Mouse (Mus musculus): ENCODE measurements around the gene Kif22. TPM values are rescaled to one million over a fixed set of nuclear protein-coding genes. Genes with fewer than 3 reads are reported as not detected.

The Kif22 gene
- polyA plus RNA-seq, 1 experiment from 2014 or later = 67.6 TPM

DNA sequence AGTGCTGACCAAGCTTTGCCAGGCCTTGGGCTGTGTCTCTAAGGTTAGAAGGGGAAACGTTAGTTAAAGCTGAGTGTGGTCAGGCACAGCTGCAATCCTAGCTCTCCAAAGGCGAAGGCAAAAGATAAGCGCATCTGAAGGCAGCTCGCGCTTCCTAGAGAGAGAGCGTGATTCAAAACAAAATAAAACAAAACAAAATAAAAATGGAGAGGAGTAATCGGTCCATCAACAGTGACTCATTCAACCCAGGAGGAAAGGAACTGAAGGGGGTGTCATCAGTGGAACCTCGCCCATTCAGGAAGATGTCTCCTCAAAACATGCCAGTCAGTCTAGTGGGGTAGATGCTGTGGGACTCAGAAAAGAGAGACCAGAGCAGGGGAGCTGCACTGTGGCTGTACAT is 40.0 kb upstream of the Kif22 start:
- Histone ChIP-seq H3K4me2 (replicated peaks) (no peak overlapping the region), H3K4me1 (no peaks in the 10 kb centered on the region), H3K27ac (replicated peaks) (no peak overlapping the region), H3K9ac (replicated peaks) (no peak overlapping the region), H3K27me3 (no peaks in the 10 kb centered on the region), H3K36me3 (no peaks in the 10 kb centered on the region), H3K4me3 (no peak overlapping the region), H3K9me3 (no peaks in the 10 kb centered on the region)
- whole genome bisulfite sequencing = 88% methylated on average over 8 of the region's 8 CpGs
- ATAC-seq (replicated peaks) = no peak

DNA sequence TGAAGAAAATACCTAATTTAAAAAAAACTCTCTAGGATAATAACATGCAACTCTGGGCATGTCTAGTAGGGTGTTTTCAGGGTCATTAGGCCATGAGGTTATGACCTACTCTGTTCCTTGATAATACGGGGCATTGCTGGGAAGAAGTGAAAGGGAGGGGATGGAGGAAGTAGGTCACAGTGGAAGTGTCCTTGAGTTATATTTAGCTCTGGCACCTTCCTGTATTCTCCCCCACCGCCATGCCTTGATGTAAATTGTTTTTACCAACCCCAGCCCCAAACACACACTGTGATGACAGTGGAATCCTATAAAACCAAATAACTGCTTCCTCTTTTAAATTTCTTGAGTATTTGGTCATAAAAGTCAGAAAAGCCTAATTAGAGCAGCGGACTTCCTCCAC is 37.8 kb upstream of the Kif22 start:
- no peaks in the 10 kb centered on the region for H3K4me1 ChIP-seq
- H3K4me3 ChIP-seq = no peak overlapping the region
- ATAC-seq (replicated peaks) = no peak
- no peak overlapping the region for H3K9ac ChIP-seq (replicated peaks)
- WGBS = 79% methylated on average over 3 of the region's 3 CpGs
- H3K27ac ChIP-seq (replicated peaks) = no peak overlapping the region
- no peaks in the 10 kb centered on the region for H3K27me3 ChIP-seq
- H3K36me3 ChIP-seq = no peaks in the 10 kb centered on the region
- H3K4me2 ChIP-seq (replicated peaks) = no peak overlapping the region
- no peaks in the 10 kb centered on the region for H3K9me3 ChIP-seq

DNA sequence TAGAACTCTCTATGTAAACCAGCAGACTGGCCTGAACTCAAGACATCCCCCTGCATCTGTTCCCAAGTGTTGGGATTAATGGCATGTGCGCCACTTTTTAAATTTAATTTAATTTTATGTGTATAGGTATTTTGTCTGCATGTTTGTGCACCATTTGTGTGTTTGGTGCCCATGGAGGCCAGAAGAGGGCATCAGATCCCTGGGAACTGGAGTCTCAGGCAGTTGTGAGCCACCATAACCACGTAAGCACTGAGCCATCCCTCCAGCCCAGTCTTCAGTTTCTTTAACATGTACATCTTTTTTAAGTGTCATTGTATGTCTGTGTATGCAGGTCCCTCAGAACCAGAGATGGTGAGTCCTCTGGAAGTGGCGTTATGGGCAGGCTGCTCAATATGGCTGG is 35.4 kb upstream of the Kif22 start:
- Histone ChIP-seq H3K9ac (replicated peaks) (no peak overlapping the region), H3K9me3 (no peaks in the 10 kb centered on the region)
- no peak for ATAC-seq (replicated peaks)

DNA sequence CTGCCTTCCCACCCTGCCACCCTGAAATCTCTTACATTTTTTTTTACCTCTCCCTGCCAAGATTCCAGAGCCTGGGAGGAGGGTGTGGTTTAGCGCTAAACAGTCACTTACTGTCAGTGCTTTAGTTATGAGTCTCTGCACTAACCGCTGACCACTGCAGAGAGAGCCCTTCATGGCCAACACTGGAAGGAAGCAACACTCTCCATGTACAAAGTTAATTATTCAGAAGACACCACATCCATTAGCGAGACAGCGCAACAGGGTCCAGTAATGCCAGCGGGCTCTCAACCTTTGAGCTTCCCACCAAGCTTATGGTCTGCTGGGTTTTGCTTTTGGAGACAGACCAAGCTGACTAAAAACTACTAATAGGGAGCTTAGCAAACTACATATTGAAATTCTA is 33.9 kb upstream of the Kif22 start:
- Histone ChIP-seq H3K27me3 (no peaks in the 10 kb centered on the region), H3K36me3 (no peaks in the 10 kb centered on the region), H3K27ac (replicated peaks) (no peak overlapping the region), H3K9me3 (no peaks in the 10 kb centered on the region), H3K4me3 (no peak overlapping the region), H3K4me1 (no peaks in the 10 kb centered on the region), H3K9ac (replicated peaks) (no peak overlapping the region), H3K4me2 (replicated peaks) (no peak overlapping the region)
- ATAC-seq (replicated peaks) = no peak
- WGBS = 92% methylated on average over 5 of the region's 5 CpGs

More for the DNA sequence above, 35.4 kb upstream of the Kif22 start:
- H3K27ac ChIP-seq (replicated peaks) = no peak overlapping the region
- H3K4me3 ChIP-seq = no peak overlapping the region
- WGBS = 81% methylated on average over 3 of the region's 3 CpGs
- no peak overlapping the region for H3K4me2 ChIP-seq (replicated peaks)
- H3K4me1 ChIP-seq = no peaks in the 10 kb centered on the region
- H3K36me3 ChIP-seq = no peaks in the 10 kb centered on the region
- no peaks in the 10 kb centered on the region for H3K27me3 ChIP-seq

DNA sequence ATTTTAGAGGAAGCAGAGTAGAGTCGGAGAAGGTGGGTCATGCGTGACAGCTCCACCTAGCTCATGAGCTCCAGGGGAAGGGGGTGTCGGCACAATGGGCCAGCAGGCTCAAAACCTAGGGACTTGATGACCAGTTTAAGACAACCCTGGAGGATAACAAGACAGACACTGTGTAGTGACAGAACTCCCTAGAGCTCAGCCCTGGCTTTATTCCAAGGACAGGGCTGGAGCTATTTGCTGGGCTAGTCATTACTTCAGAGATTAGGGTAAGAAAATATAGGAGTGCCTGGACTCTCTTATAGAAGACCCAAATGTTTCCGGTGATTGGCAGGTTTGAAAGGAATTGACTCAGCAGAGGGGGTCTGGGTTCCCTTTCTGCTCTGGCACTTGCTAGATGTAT is 30.9 kb upstream of the Kif22 start:
- Histone ChIP-seq H3K27ac (replicated peaks) (no peak overlapping the region), H3K27me3 (no peaks in the 10 kb centered on the region), H3K9me3 (no peaks in the 10 kb centered on the region), H3K36me3 (no peaks in the 10 kb centered on the region), H3K4me2 (replicated peaks) (no peak overlapping the region), H3K4me3 (no peak overlapping the region), H3K4me1 (no peaks in the 10 kb centered on the region), H3K9ac (replicated peaks) (no peak overlapping the region)
- 87% methylated on average over 4 of the region's 4 CpGs for WGBS
- no peak for ATAC-seq (replicated peaks)

DNA sequence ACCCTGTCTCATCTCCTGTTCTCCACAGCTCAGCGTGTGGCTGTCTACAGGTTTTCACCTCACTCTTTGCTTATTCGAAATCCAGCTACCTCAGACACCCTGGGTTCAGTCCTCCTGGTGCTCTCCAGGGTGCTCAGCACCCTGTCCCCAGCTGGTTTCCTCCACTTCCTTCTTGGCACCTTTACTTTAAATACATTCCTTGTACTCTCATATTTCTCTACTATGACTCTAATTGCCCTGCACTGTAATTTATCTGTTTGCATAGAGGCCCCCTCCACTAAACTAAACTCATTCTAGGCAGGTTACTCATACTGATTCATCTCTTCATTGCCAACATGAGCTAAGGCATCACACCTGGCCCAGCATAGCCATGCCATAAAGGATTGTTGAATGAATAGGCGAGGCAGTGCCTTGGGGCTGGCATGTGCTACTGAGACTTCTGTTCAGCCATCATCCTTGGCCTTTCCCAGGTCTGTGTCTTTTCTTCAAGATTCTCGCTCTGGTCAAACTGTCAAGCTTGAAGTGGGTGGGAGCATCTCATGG is 28.7 kb upstream of the Kif22 start:
- WGBS = 74% methylated on average over 4 of the region's 4 CpGs
- H3K36me3 ChIP-seq = no peaks in the 10 kb centered on the region
- no peak overlapping the region for H3K4me2 ChIP-seq (replicated peaks)
- no peak for ATAC-seq (replicated peaks)
- no peak overlapping the region for H3K27ac ChIP-seq (replicated peaks)
- no peaks in the 10 kb centered on the region for H3K27me3 ChIP-seq
- no peaks in the 10 kb centered on the region for H3K9me3 ChIP-seq
- H3K9ac ChIP-seq (replicated peaks) = no peak overlapping the region
- no peaks in the 10 kb centered on the region for H3K4me1 ChIP-seq
- H3K4me3 ChIP-seq = no peak overlapping the region

DNA sequence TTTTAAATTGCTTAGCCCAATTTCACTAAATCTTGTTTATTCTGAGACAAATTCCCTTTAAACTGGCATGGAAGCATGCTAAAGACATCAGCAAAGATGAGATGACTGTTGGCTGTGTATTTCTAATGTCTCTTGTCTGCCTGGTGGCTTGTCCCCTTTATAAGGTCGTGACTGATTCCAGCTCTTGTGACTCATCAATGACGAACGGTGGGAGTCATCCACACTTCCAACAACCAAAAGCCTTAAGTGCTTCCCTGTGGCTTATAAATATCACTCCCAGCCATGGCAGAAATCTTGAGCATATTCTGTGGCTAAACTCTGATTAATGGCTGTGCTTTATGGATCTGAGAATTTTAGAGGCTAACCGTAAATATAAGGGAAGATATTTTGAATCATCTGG is 24.0 kb upstream of the Kif22 start:
- no peaks in the 10 kb centered on the region for H3K36me3 ChIP-seq
- ATAC-seq (replicated peaks) = no peak
- WGBS = 85% methylated on average over 4 of the region's 4 CpGs
- H3K4me1 ChIP-seq = no peaks in the 10 kb centered on the region
- H3K27ac ChIP-seq (replicated peaks) = no peak overlapping the region
- H3K4me3 ChIP-seq = no peak overlapping the region
- H3K9me3 ChIP-seq = no peaks in the 10 kb centered on the region
- no peak overlapping the region for H3K4me2 ChIP-seq (replicated peaks)
- no peaks in the 10 kb centered on the region for H3K27me3 ChIP-seq
- no peak overlapping the region for H3K9ac ChIP-seq (replicated peaks)

DNA sequence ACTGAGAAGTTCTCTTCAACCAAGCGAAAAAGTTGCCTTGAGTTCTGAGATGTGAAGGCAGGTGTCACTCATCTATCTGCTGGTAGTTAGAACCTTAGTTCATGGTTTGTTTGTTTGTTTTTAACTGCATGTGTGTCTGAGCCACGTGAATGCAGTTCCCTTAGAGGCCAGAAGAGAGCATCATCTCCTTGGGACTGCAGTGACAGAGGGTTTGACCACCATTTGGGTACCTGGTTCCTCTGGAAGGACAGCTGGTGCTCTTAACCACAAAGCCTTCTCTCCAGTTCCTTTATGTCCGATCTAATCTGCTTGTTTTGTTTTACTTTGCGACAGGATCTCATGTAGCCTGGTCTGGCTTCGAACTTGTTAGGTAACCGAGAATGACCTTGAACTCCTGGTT is 23.3 kb upstream of the Kif22 start:
- WGBS = 91% methylated on average over 6 of the region's 6 CpGs
- Histone ChIP-seq H3K4me2 (replicated peaks) (no peak overlapping the region), H3K36me3 (no peaks in the 10 kb centered on the region), H3K9ac (replicated peaks) (no peak overlapping the region), H3K4me3 (no peak overlapping the region), H3K27ac (replicated peaks) (no peak overlapping the region), H3K9me3 (no peaks in the 10 kb centered on the region), H3K27me3 (no peaks in the 10 kb centered on the region), H3K4me1 (no peaks in the 10 kb centered on the region)
- ATAC-seq (replicated peaks) = no peak

DNA sequence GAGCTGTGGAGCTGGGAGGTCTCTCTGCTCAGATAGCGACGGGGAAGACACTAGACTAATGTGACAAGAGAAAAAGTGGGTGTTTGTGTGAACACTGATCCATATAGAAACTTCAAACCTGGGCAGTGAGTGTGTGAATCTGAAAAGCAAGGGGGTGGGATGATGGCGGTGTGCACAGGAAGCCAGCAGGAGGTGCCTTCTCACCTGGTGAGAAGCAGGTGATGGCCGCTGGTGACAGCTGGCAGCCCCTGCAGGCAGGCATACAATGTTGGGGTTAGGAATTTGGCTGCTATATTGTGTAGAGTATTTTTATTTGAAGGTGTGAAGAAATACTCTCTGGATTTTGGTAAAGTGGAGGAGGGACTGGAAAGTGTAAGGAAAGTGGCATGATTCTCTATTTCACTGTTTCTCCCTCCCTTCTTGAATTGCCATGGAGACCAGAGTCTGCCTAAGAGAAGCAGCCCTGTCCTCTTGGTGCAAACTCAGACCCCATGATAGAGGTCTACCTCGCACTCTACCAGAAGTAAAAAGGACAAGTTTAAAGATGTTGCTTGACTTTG is 12.8 kb upstream of the Kif22 start:
- Histone ChIP-seq H3K4me2 (replicated peaks) (no peak overlapping the region), H3K9me3 (no peaks in the 10 kb centered on the region), H3K36me3 (no peaks in the 10 kb centered on the region), H3K9ac (replicated peaks) (no peak overlapping the region), H3K4me3 (no peak overlapping the region), H3K27me3 (no peaks in the 10 kb centered on the region), H3K4me1 (no peaks in the 10 kb centered on the region), H3K27ac (replicated peaks) (no peak overlapping the region)
- ATAC-seq (replicated peaks) = no peak
- WGBS = 79% methylated on average over 5 of the region's 5 CpGs

DNA sequence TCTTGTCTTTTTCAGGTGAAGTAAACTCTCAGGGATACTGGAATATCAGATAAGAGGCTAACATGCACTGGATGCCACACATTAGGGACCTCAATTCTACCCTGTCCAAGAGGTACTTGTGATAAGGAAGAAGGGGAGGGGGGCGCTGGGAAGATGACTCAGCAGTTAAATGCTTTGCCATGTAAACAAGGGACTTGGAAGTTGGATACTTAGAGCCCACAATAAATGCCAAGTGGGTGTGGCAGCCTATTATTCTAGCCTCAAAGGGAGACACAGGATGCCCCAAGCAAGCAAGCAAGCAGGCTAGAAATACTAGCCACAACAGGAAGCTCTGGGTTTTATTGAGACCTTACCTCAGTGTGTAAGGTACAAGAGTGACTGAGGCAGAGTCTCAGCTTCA is 11.0 kb downstream of the Kif22 start:
- no peak overlapping the region for H3K4me3 ChIP-seq
- H3K27ac ChIP-seq (replicated peaks) = no peak overlapping the region
- H3K27me3 ChIP-seq = no peaks in the 10 kb centered on the region
- H3K4me1 ChIP-seq = peaks cover 9% of the 10 kb centered on the region
- H3K9ac ChIP-seq (replicated peaks) = no peak overlapping the region
- no peak for ATAC-seq (replicated peaks)
- no peak overlapping the region for H3K4me2 ChIP-seq (replicated peaks)
- H3K9me3 ChIP-seq = no peaks in the 10 kb centered on the region
- H3K36me3 ChIP-seq = peaks cover 5% of the 10 kb centered on the region; the same call in 1 of the 2 replicates
- WGBS = 86% methylated on average over 1 of the region's 1 CpGs

DNA sequence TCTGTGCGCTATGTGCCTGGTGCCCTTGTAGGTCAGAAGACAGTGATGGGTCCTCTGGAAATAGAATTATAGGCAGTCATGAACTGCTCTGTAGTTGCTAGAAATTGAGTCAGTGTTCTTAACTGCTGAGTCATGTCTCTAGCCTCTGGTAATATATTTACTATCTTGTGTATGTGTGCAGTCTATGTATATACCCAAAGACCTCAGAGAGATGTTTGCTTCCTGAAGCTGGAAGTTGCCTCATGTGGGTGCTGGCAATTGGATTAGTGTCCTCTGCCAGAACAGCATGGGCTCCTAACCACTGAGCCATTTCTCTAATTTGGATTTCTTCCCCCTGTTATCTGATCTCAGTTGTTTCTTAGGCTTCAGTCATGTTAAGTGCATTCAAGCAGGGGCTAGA is 12.1 kb downstream of the Kif22 start:
- no peak overlapping the region for H3K27ac ChIP-seq (replicated peaks)
- H3K27me3 ChIP-seq = no peaks in the 10 kb centered on the region
- no peak overlapping the region for H3K9ac ChIP-seq (replicated peaks)
- H3K9me3 ChIP-seq = no peaks in the 10 kb centered on the region
- H3K4me3 ChIP-seq = no peak overlapping the region
- no peak overlapping the region for H3K4me2 ChIP-seq (replicated peaks)
- no peak for ATAC-seq (replicated peaks)
- 100% methylated on average over 1 of the region's 1 CpGs for WGBS
- peaks cover 5% of the 10 kb centered on the region; the same call in 1 of the 2 replicates for H3K36me3 ChIP-seq
- peaks cover 9% of the 10 kb centered on the region for H3K4me1 ChIP-seq

DNA sequence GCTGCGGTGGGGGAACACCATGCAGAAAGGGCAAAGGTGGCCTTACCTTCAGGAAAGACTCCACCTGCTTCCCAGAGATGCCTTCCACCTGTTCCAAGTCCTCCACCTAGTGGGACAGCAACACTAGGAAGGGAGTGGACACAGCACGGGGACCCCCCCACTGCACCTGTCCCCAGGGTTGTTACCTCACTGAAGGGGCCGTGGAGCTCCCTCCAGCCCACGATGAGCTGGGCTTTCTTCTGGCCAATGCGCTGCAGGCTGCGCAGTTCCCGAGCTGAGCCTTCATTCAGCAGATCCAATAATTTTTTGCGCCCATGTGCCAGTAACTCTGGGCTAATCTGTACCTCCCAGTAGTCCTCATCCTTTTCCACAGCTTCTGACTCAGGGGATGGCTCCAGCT is 14.4 kb downstream of the Kif22 start:
- 55% methylated on average over 8 of the region's 8 CpGs for WGBS
- Histone ChIP-seq H3K27me3 (no peaks in the 10 kb centered on the region), H3K4me3 (peak overlapping the region; percentile 96), H3K9ac (replicated peaks) (peak overlapping the region; percentile 57), H3K4me1 (peaks cover 31% of the 10 kb centered on the region), H3K27ac (replicated peaks) (peak overlapping the region; percentile 99), H3K9me3 (no peaks in the 10 kb centered on the region), H3K4me2 (replicated peaks) (peak overlapping the region; percentile 61), H3K36me3 (peaks cover 16% of the 10 kb centered on the region)
- peak; percentile 12; the same call in 1 of the 2 replicates for ATAC-seq (replicated peaks)

Data from forebrain, embryonic 15.5 days (tissue).